Mouse (Mus musculus): ENCODE data around the gene Sh3rf3.

- TF ChIP-seq CTCF (IDR thresholded peaks at IDR 0.05; ENCODE audit: borderline replicate concordance, insufficient read depth, low read length) = no peak
- TF ChIP-seq POLR2A (IDR thresholded peaks at IDR 0.05; ENCODE audit: low read depth, low read length) = no peak
Measured at GRCm38 (mm10) chr10:58943661-58944400, 130.7 kb downstream of the Sh3rf3 start.
